Mouse (Mus musculus): ENCODE data around the gene Mfap3.

DNA sequence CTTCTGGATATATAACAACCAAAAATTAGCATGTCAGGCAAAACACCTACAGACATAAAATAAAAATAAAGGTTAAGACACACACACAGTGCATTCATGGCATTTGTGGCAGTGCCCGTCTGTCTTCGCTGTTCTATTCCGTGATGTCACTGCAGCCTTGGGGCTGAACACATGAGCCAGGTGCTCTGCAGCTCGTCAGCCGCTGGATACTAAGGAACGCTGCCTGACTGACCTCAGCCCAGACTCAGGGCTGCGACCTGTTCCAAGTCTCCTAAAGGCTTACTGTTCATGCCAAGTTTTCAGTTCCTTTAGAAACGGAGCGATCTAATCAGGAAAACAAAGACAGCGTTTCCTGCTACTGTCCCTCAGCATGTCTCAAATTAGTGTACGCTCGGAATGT lies 46.1 kb downstream of the Mfap3 start:
- TF ChIP-seq POLR2A (IDR thresholded peaks at IDR 0.05; ENCODE audit: borderline replicate concordance, extremely low read depth, low read depth, low read length): no peak
- TF ChIP-seq CTCF (IDR thresholded peaks at IDR 0.05; ENCODE audit: insufficient read depth, low read length): no peak
